Mouse (Mus musculus) E14TG2a.4 (cell line): ENCODE results near the gene Gm37240.

ENCODE experiments used
- CTCF ChIP-seq: conservative IDR thresholded peaks from 2 replicates; pipeline ENCODE4 v1.5.1; 2014; ENCODE audit warnings: low read length
- NANOG ChIP-seq: IDR thresholded peaks from 2 replicates; pipeline ENCODE4 v1.6.1; 2014; ENCODE audit warnings: borderline replicate concordance, low read length, mixed read lengths
- POU5F1 ChIP-seq: IDR thresholded peaks from 2 replicates; pipeline ENCODE4 v1.6.1; 2014; ENCODE audit warnings: low read length, borderline replicate concordance

- TF ChIP-seq CTCF (no peak), POU5F1 (no peak), NANOG (no peak)
These were observed 1117.9 kb downstream of the Gm37240 start for GRCm38 (mm10) chr3:84769411-84769810.
